Mouse (Mus musculus) small intestine, adult 2 months (tissue): ENCODE data around the gene Gad1.

ENCODE experiments used
- CTCF ChIP-seq: fragments of 200-500 bp; IDR thresholded peaks from 2 replicates; pipeline ENCODE4 v1.5.1; 2012; ENCODE audit warnings: low read depth, mild to moderate bottlenecking, control low read depth, inconsistent platforms, low read length, moderate library complexity, mixed read lengths; ENCODE audit not compliant: insufficient replicate concordance, insufficient read length; ENCODE audit errors: extremely low read depth
- POLR2A ChIP-seq: fragments of 200-500 bp; IDR thresholded peaks from 2 replicates; pipeline ENCODE4 v1.6.1; 2012; ENCODE audit warnings: low read depth, mild to moderate bottlenecking, control low read depth, inconsistent platforms, low read length, moderate library complexity

GRCm38 (mm10) chr2:70568198-70568941 lies 15.5 kb downstream of the Gad1 start:
- no peak for TF ChIP-seq POLR2A
- no peak for TF ChIP-seq CTCF
